Mouse (Mus musculus): ENCODE measurements at regions not wholly inside any gene's neighbourhood (a gene's known extent, or its start where the extent isn't known, plus 50 kb on each side); places are given as distances from the start of the nearest gene placed in this dataset.
A peak's percentile ranks its signal among the peaks of the same experiment; 100 is the strongest.

DNA sequence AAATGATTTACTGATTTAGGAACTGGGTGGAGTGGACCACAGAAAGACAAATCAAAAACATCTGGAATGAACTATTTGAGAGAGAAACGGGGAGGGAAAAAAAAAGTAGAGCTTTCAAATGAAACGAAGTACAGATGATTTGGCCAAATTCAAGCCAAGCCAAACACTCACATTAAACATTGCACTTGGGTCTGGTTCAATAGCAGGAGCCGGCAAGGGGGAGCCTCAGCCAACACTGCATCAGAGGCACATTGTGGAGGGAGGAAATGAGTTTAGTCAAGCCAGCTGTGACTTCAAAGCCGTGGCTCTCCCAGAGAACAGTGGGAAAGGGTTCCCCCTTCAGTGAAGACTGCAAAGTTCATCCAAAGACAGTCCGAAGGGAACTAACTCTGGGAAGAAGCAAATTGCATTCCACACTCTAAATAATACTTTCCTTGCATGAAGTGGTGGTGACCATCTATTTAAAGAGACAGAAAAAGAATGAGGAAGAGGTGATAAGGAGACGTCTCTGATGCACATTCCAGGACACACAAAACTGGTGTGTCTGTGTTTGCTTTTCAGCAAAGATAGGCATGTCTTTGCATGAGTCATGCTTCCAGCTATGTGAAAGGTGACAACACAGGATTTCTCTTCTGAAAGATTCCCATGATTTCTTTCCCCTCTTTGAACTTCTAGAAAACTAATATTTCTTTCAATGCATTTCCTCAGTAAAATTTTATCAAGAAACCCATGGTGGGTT lies 504.5 kb downstream of the Gsdmc2 start:
- TF ChIP-seq POLR2A (IDR thresholded peaks at IDR 0.05; ENCODE audit: control insufficient read depth, extremely low read depth, insufficient read depth, low read length, poor library complexity) (no peak), CTCF (IDR thresholded peaks at IDR 0.05; ENCODE audit: borderline replicate concordance, control insufficient read depth, extremely low read depth, insufficient read depth, low read length, poor library complexity) (no peak)
- no peaks in the 10 kb centered on the region for H3K36me3 ChIP-seq (ENCODE audit: control insufficient read depth, insufficient read depth, low read length)
- no peaks in the 10 kb centered on the region for H3K4me1 ChIP-seq (replicated peaks; ENCODE audit: control insufficient read depth, insufficient read depth, low read length)
- no peak overlapping the region for H3K27ac ChIP-seq (ENCODE audit: control insufficient read depth, insufficient read depth, low read length)
- 22% methylated on average over 6 of the region's 6 CpGs for WGBS
- H3K27me3 ChIP-seq (ENCODE audit: control insufficient read depth, insufficient read depth, low read length): no peaks in the 10 kb centered on the region
- peak; percentile 36 for DNase-seq
- H3K4me3 ChIP-seq (ENCODE audit: control insufficient read depth, insufficient read depth, low read length): no peak overlapping the region

DNA sequence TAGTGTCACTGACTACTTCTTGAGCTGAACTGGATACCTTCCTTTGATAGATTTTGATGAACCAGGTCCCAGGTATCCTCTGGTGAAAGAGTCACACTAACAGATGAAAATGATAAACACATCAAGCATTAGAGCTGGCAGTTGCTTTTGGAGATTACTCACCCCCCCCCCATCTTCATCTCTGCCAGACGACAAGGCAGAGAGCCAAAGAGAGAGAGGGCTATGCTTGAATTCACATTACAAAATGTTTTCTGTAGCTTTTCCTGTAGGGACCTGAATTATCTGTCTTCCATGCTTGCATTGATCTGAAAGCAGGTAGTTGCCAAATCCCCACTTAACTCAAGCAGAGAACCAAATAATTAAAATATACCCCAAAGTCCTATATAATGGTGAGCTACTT lies 525.3 kb downstream of the Gsdmc2 start:
- TF ChIP-seq CTCF (IDR thresholded peaks at IDR 0.05; ENCODE audit: borderline replicate concordance, control insufficient read depth, extremely low read depth, insufficient read depth, low read length, poor library complexity) (no peak), POLR2A (IDR thresholded peaks at IDR 0.05; ENCODE audit: control insufficient read depth, extremely low read depth, insufficient read depth, low read length, poor library complexity) (no peak)
- Histone ChIP-seq H3K4me3 (ENCODE audit: control insufficient read depth, insufficient read depth, low read length) (no peak overlapping the region), H3K4me1 (replicated peaks; ENCODE audit: control insufficient read depth, insufficient read depth, low read length) (no peaks in the 10 kb centered on the region; the same call in 1 of the 2 replicates), H3K27ac (ENCODE audit: control insufficient read depth, insufficient read depth, low read length) (no peak overlapping the region), H3K27me3 (ENCODE audit: control insufficient read depth, insufficient read depth, low read length) (no peaks in the 10 kb centered on the region), H3K36me3 (ENCODE audit: control insufficient read depth, insufficient read depth, low read length) (no peaks in the 10 kb centered on the region)
- 49% methylated on average over 1 of the region's 1 CpGs for WGBS
- DNase-seq: no peak

GRCm38 (mm10) chr15:63310426-63310825 lies 534.6 kb downstream of the Gsdmc2 start:
- TF ChIP-seq POLR2A (IDR thresholded peaks at IDR 0.05; ENCODE audit: control insufficient read depth, extremely low read depth, insufficient read depth, low read length, poor library complexity) (no peak), CTCF (IDR thresholded peaks at IDR 0.05; ENCODE audit: borderline replicate concordance, control insufficient read depth, extremely low read depth, insufficient read depth, low read length, poor library complexity) (no peak)
- Histone ChIP-seq H3K4me1 (replicated peaks; ENCODE audit: control insufficient read depth, insufficient read depth, low read length) (no peaks in the 10 kb centered on the region), H3K27me3 (ENCODE audit: control insufficient read depth, insufficient read depth, low read length) (no peaks in the 10 kb centered on the region), H3K36me3 (ENCODE audit: control insufficient read depth, insufficient read depth, low read length) (no peaks in the 10 kb centered on the region), H3K27ac (ENCODE audit: control insufficient read depth, insufficient read depth, low read length) (no peak overlapping the region), H3K4me3 (ENCODE audit: control insufficient read depth, insufficient read depth, low read length) (no peak overlapping the region)
- WGBS: 93% methylated on average over 2 of the region's 2 CpGs
- DNase-seq: no peak

DNA sequence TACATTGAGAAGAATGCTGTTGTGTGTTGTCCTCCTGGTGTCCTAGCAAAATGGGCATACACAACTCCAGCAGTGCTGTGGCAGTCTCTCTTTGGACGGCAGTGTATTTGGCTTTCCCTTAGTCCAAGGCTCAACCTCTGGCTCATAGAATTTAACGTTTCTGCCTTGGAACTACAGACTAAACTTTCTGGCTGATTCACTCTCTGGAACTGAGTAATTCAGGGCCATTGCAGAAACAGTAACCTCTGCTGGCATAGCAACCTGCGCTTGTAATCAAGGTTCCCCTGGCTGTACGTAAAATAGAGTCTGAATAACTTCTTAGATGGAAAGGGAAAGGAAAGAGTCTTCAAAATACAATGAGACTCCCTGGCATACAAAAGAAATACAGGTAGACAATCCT lies 545.7 kb downstream of the Gsdmc2 start:
- no peak overlapping the region for H3K4me3 ChIP-seq (ENCODE audit: control insufficient read depth, insufficient read depth, low read length)
- 94% methylated on average over 4 of the region's 4 CpGs for whole genome bisulfite sequencing
- H3K27me3 ChIP-seq (ENCODE audit: control insufficient read depth, insufficient read depth, low read length): no peaks in the 10 kb centered on the region

GRCm38 (mm10) chr15:63288534-63288933 lies 556.4 kb downstream of the Gsdmc2 start:
- no peaks in the 10 kb centered on the region for H3K36me3 ChIP-seq (ENCODE audit: control insufficient read depth, insufficient read depth, low read length)
- DNase-seq: no peak

More for the DNA sequence above, 545.7 kb downstream of the Gsdmc2 start:
- Histone ChIP-seq H3K27ac (ENCODE audit: control insufficient read depth, insufficient read depth, low read length) (no peak overlapping the region), H3K4me1 (replicated peaks; ENCODE audit: control insufficient read depth, insufficient read depth, low read length) (no peaks in the 10 kb centered on the region), H3K36me3 (ENCODE audit: control insufficient read depth, insufficient read depth, low read length) (no peaks in the 10 kb centered on the region)
- TF ChIP-seq POLR2A (IDR thresholded peaks at IDR 0.05; ENCODE audit: control insufficient read depth, extremely low read depth, insufficient read depth, low read length, poor library complexity): no peak
- TF ChIP-seq CTCF (IDR thresholded peaks at IDR 0.05; ENCODE audit: borderline replicate concordance, control insufficient read depth, extremely low read depth, insufficient read depth, low read length, poor library complexity): no peak
- no peak for DNase-seq

GRCm38 (mm10) chr15:63286026-63286425 lies 559.0 kb downstream of the Gsdmc2 start:
- H3K4me1 ChIP-seq (replicated peaks; ENCODE audit: control insufficient read depth, insufficient read depth, low read length): peaks cover 2% of the 10 kb centered on the region; the same call in 1 of the 2 replicates
- no peak overlapping the region for H3K4me3 ChIP-seq (ENCODE audit: control insufficient read depth, insufficient read depth, low read length)
- no peak for DNase-seq
- H3K27me3 ChIP-seq (ENCODE audit: control insufficient read depth, insufficient read depth, low read length): no peaks in the 10 kb centered on the region
- 5% methylated on average over 1 of the region's 1 CpGs for WGBS
- H3K27ac ChIP-seq (ENCODE audit: control insufficient read depth, insufficient read depth, low read length): no peak overlapping the region
- no peaks in the 10 kb centered on the region for H3K36me3 ChIP-seq (ENCODE audit: control insufficient read depth, insufficient read depth, low read length)
- TF ChIP-seq CTCF (IDR thresholded peaks at IDR 0.05; ENCODE audit: borderline replicate concordance, control insufficient read depth, extremely low read depth, insufficient read depth, low read length, poor library complexity) (no peak), POLR2A (IDR thresholded peaks at IDR 0.05; ENCODE audit: control insufficient read depth, extremely low read depth, insufficient read depth, low read length, poor library complexity) (no peak)

More at GRCm38 (mm10) chr15:63288534-63288933, 556.4 kb downstream of the Gsdmc2 start:
- Histone ChIP-seq H3K27me3 (ENCODE audit: control insufficient read depth, insufficient read depth, low read length) (no peaks in the 10 kb centered on the region), H3K4me3 (ENCODE audit: control insufficient read depth, insufficient read depth, low read length) (no peak overlapping the region), H3K4me1 (replicated peaks; ENCODE audit: control insufficient read depth, insufficient read depth, low read length) (peaks cover 4% of the 10 kb centered on the region), H3K27ac (ENCODE audit: control insufficient read depth, insufficient read depth, low read length) (no peak overlapping the region)
- TF ChIP-seq POLR2A (IDR thresholded peaks at IDR 0.05; ENCODE audit: control insufficient read depth, extremely low read depth, insufficient read depth, low read length, poor library complexity) (no peak), CTCF (IDR thresholded peaks at IDR 0.05; ENCODE audit: borderline replicate concordance, control insufficient read depth, extremely low read depth, insufficient read depth, low read length, poor library complexity) (no peak)
